Mouse (Mus musculus) neural tube, embryonic 11.5 days (tissue): ENCODE data around the gene Ccdc61. TPM values are rescaled to one million over a fixed set of nuclear protein-coding genes. Genes with fewer than 3 reads are reported as not detected.

Experiments
- ATAC-seq: fragments of 200-750 bp; cut with Nextera tagmentation; 2 replicates; pipeline ENCODE4 v1.8.0; 2017; ENCODE audit warnings: moderate number of reproducible peaks, mild to moderate bottlenecking, moderate TSS enrichment, moderate library complexity; ENCODE audit not compliant: insufficient read depth, low FRiP score, low TSS enrichment
- DNase-seq: peaks from one replicate; pipeline ENCODE4 v3.0.0-alpha.2; 2015; ENCODE audit warnings: low spot score
- H3K27ac ChIP-seq: fragments of 300-500 bp; sonication (generic); 2 replicates; pipeline ENCODE4 v1.5.1; 2014; ENCODE audit warnings: low read depth, mild to moderate bottlenecking, low read length
- H3K27me3 ChIP-seq: fragments of 300-500 bp; sonication (generic); 2 replicates; pipeline ENCODE4 v1.6.1; 2014; ENCODE audit warnings: mild to moderate bottlenecking, low read length, mixed read lengths; ENCODE audit not compliant: control insufficient read depth, insufficient read depth
- H3K36me3 ChIP-seq: fragments of 300-500 bp; sonication (generic); 2 replicates; pipeline ENCODE4 v1.6.1; 2014; ENCODE audit warnings: mild to moderate bottlenecking, low read length, moderate library complexity, mixed read lengths; ENCODE audit not compliant: control insufficient read depth, insufficient read depth
- H3K4me1 ChIP-seq: fragments of 300-500 bp; sonication (generic); 2 replicates; pipeline ENCODE4 v1.6.1; 2014; ENCODE audit warnings: low read length, mixed read lengths; ENCODE audit not compliant: control insufficient read depth, insufficient read depth
- H3K4me2 ChIP-seq: fragments of 300-500 bp; sonication (generic); 2 replicates; pipeline ENCODE4 v1.6.1; 2014; ENCODE audit warnings: low read depth, mild to moderate bottlenecking, moderate library complexity
- H3K4me3 ChIP-seq: fragments of 300-500 bp; sonication (generic); 2 replicates; pipeline ENCODE4 v1.5.1; 2014; ENCODE audit warnings: low read depth, low read length
- H3K9ac ChIP-seq: fragments of 300-500 bp; sonication (generic); 2 replicates; pipeline ENCODE4 v1.6.1; 2014; ENCODE audit warnings: mild to moderate bottlenecking, low read length
- H3K9me3 ChIP-seq: fragments of 300-500 bp; sonication (generic); 2 replicates; pipeline ENCODE4 v1.6.1; 2016; ENCODE audit warnings: low read length; ENCODE audit not compliant: control insufficient read depth
- WGBS: fragments of 180-500 bp; shearing (Covaris S2); extraction: QIAGEN DNeasy Blood & Tissue Kit; methylation state at CpG from one replicate; pipeline ENCODE4 v1.1.7; 2014; 5-methylcytosine and 5-hydroxymethylcytosine counted together
- polyA plus RNA-seq: library from polyadenylated mRNA; unstranded; fragments of >200 nt; fragmentation: Nextera tagmentation; extraction: Ambion mirVana; gene quantifications from 2 replicates; pipeline ENCODE4 v1.2.1, GENCODE M21; 2014

Ccdc61 gene
- polyA plus RNA-seq, result 25.5 and 26.2 TPM in 2 replicates

DNA sequence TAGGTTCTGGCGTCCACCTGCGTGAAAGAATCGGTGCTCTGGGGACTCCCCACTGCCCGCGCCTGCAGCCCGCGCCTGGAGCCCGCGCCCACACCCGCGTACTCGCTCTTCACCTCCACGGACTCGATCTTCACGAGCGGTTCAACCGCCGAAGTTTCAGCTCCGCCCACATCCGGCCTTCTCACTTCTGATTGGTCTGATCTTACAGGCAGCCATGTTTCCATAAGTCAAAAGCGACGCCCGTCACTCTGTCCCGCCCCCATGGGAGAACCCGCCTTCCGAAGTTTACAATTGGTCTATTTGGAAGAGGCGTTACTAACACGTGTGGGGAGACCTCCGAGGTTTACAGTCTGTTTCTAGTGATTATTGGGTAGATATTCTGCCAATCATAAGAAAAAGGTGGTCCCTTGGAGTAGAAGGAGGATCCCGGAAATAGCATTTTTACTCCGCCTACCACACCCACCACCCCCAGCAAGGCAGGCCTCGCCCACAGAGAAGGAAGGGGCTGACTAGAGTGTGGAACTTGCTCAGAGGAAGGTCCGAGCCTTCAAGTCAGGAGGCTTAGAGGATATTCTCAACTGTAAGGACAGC is at the start of gene Ccdc61:
TSS of gene Ccdc61 (minus strand) at position 175 of the 591 bp plus-strand sequence.
- H3K36me3 ChIP-seq, result 0 out of 2 replicates have a peak, but pooled peaks cover 2% of the 10 kb centered on the region
- no peak within 1 kb of the TSS for H3K27ac ChIP-seq
- H3K27me3 ChIP-seq, result no peaks in the 10 kb centered on the region
- H3K4me3 ChIP-seq, result peak within 1 kb of the TSS; percentile 60
- H3K9ac ChIP-seq, result peak within 1 kb of the TSS; percentile 46
- H3K4me1 ChIP-seq, result peaks cover 13% of the 10 kb centered on the region
- WGBS, result under 1% methylated on average over 33 of the region's 33 CpGs
- ATAC-seq (peak; percentile 99), DNase-seq (peak; percentile 98)
- no peaks in the 10 kb centered on the region for H3K9me3 ChIP-seq
- H3K4me2 ChIP-seq, result peak within 1 kb of the TSS; percentile 60

DNA sequence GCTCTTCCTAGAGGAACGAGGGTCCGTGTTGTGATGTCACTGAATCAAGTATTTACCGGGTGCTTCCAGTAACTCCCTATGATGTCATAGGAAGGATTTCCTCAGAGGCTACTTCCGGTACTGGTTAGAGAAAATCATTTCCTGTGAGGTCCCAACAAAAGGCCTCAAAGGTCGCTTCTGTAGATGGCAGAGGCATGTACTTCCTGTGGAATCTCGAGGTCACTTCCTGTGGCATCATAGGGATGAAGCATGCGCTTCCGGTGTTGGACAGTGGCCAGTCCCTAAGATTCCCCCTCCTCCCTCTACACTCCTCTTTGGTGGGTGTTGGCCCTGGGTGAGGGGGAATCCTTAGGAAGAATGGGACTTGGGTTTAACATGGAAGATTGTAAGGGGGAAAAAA is 49.2 kb upstream of the Ccdc61 start:
- Histone ChIP-seq H3K36me3 (peaks cover 2% of the 10 kb centered on the region; the same call in 1 of the 2 replicates), H3K9me3 (no peaks in the 10 kb centered on the region), H3K4me2 (no peak overlapping the region), H3K27ac (no peak overlapping the region), H3K27me3 (peaks cover 39% of the 10 kb centered on the region), H3K4me3 (no peak overlapping the region), H3K9ac (no peak overlapping the region), H3K4me1 (peaks cover 24% of the 10 kb centered on the region)
- 65% methylated on average over 8 of the region's 8 CpGs for WGBS
- DNase-seq, result no peak
- ATAC-seq, result no peak

GRCm38 (mm10) chr7:18958384-18958766 is 48.2 kb upstream of the Ccdc61 start:
- peaks cover 2% of the 10 kb centered on the region; the same call in 1 of the 2 replicates for H3K36me3 ChIP-seq
- H3K4me2 ChIP-seq, result peak overlapping the region; percentile 82
- H3K9me3 ChIP-seq, result no peaks in the 10 kb centered on the region
- no peak overlapping the region for H3K27ac ChIP-seq
- H3K4me1 ChIP-seq, result peaks cover 23% of the 10 kb centered on the region
- H3K4me3 ChIP-seq, result peak overlapping the region; percentile 43
- WGBS, result 3% methylated on average over 12 of the region's 21 CpGs
- ATAC-seq (no peak), DNase-seq (no peak)
- peaks cover 30% of the 10 kb centered on the region for H3K27me3 ChIP-seq
- peak overlapping the region; percentile 58 for H3K9ac ChIP-seq

GRCm38 (mm10) chr7:18957569-18958383 is 47.6 kb upstream of the Ccdc61 start:
- peaks cover 24% of the 10 kb centered on the region for H3K27me3 ChIP-seq
- peak overlapping the region; percentile 73 for H3K27ac ChIP-seq
- no peaks in the 10 kb centered on the region for H3K9me3 ChIP-seq
- DNase-seq (peak; percentile 70), ATAC-seq (peak; percentile 53)
- peak overlapping the region; percentile 82 for H3K4me2 ChIP-seq
- H3K36me3 ChIP-seq, result peaks cover 2% of the 10 kb centered on the region; the same call in 1 of the 2 replicates
- peak overlapping the region; percentile 58 for H3K9ac ChIP-seq
- WGBS, result under 1% methylated on average over 78 of the region's 107 CpGs
- H3K4me1 ChIP-seq, result peaks cover 17% of the 10 kb centered on the region
- peak overlapping the region; percentile 43 for H3K4me3 ChIP-seq

DNA sequence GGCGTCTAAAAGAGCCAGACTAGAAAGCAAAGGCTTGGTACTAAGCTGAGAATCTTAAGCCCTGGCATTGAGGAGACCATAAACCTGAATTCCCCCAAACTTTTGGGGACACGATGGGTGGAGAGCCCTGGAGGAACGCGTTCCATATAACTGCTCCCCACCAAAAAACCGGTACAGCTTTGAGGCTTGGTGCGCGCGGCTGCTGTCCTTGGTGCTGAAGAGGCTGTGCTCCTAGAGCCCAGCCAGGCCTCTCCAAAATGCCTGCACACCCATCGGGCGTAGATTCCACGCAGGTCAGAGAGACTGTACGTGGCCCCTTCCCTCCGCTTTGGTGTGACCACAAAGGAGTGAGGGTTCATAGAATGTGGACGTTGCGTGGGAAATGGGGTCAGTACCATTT is 41.2 kb upstream of the Ccdc61 start:
- DNase-seq, result peak; percentile 60
- Histone ChIP-seq H3K4me1 (peaks cover 34% of the 10 kb centered on the region), H3K4me2 (peak overlapping the region; percentile 7; the same call in 1 of the 2 replicates), H3K9me3 (no peaks in the 10 kb centered on the region), H3K36me3 (peaks cover 3% of the 10 kb centered on the region), H3K27ac (no peak overlapping the region), H3K27me3 (peaks cover 5% of the 10 kb centered on the region; the same call in 1 of the 2 replicates), H3K9ac (no peak overlapping the region; the same call in 1 of the 2 replicates), H3K4me3 (no peak overlapping the region)
- 15% methylated on average over 15 of the region's 15 CpGs for WGBS
- no peak for ATAC-seq

GRCm38 (mm10) chr7:18950523-18951315 is 40.5 kb upstream of the Ccdc61 start:
- Histone ChIP-seq H3K9ac (no peak overlapping the region), H3K4me2 (peak overlapping the region; percentile 19), H3K4me3 (no peak overlapping the region), H3K36me3 (peaks cover 3% of the 10 kb centered on the region), H3K27me3 (no peaks in the 10 kb centered on the region), H3K9me3 (no peaks in the 10 kb centered on the region), H3K4me1 (peaks cover 34% of the 10 kb centered on the region), H3K27ac (peak overlapping the region; percentile 84)
- WGBS, result 19% methylated on average over 18 of the region's 18 CpGs
- DNase-seq (peak; percentile 68), ATAC-seq (no peak)

DNA sequence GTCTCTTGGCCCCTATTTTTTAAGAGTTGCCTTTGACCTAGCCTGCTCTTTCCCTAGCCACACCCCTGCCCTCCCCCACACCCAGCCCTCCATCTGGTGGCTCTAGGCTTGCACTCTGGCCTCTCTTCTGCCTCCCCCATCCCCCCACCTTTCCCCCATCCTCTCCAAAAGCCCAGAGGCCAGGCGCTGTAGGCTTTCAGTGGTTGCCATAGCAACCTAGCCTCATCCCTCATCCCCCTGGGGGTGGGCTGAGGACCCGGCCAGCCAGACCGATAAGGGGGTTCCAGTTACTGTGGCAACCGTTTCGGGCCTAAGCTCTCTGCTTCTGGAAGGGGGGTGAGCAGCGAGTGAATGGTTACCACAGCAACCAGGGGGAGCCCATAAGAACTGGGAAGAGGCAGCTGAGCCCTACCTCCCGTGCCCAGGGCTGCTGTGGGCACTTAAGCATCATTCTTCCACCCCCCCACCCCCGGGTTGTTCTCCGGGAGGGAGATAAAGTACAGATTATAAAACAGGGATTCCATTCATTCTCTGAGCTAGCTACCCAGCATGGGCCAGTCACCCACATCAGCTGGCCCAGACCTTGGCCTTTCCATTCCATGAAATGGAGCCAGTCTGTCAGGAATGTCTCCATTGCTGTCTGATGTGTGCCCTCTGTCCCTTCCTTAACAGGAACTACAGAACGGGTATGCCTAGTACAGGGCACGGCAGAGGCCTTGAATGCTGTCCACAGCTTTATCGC is 39.7 kb upstream of the Ccdc61 start:
- DNase-seq (peak; percentile 93), ATAC-seq (peak; percentile 93)
- Histone ChIP-seq H3K27me3 (no peaks in the 10 kb centered on the region), H3K9me3 (no peaks in the 10 kb centered on the region), H3K27ac (peak overlapping the region; percentile 84), H3K36me3 (peaks cover 3% of the 10 kb centered on the region), H3K4me1 (peaks cover 34% of the 10 kb centered on the region), H3K9ac (no peak overlapping the region; the same call in 1 of the 2 replicates), H3K4me2 (peak overlapping the region; percentile 19), H3K4me3 (no peak overlapping the region)
- 26% methylated on average over 12 of the region's 12 CpGs for WGBS

GRCm38 (mm10) chr7:18948151-18948550 is 37.9 kb upstream of the Ccdc61 start:
- H3K4me1 ChIP-seq, result peaks cover 41% of the 10 kb centered on the region
- no peak for DNase-seq
- H3K4me2 ChIP-seq, result no peak overlapping the region
- no peaks in the 10 kb centered on the region for H3K27me3 ChIP-seq
- H3K27ac ChIP-seq, result peak overlapping the region; percentile 84
- no peak overlapping the region for H3K9ac ChIP-seq
- no peak for ATAC-seq
- no peak overlapping the region for H3K4me3 ChIP-seq
- H3K9me3 ChIP-seq, result no peaks in the 10 kb centered on the region
- WGBS, result 50% methylated on average over 6 of the region's 6 CpGs
- peaks cover 3% of the 10 kb centered on the region for H3K36me3 ChIP-seq
